Mouse (Mus musculus) testis, adult 2 months (tissue): ENCODE results near the gene Wdr70.

Experiments
- CTCF ChIP-seq: fragments of 200-500 bp; IDR thresholded peaks from 2 replicates; pipeline ENCODE4 v1.5.1; 2012; ENCODE audit warnings: low read depth, mild to moderate bottlenecking, inconsistent platforms, low read length, moderate library complexity; ENCODE audit not compliant: control insufficient read depth, insufficient read depth, insufficient replicate concordance
- POLR2A ChIP-seq: fragments of 200-500 bp; IDR thresholded peaks from 2 replicates; pipeline ENCODE4 v1.6.1; 2012; ENCODE audit warnings: low read depth, mild to moderate bottlenecking, inconsistent platforms, low read length, moderate library complexity; ENCODE audit not compliant: control insufficient read depth

GRCm38 (mm10) chr15:8030643-8031042, 68.4 kb downstream of the Wdr70 start:
- TF ChIP-seq CTCF: no peak
- no peak for TF ChIP-seq POLR2A
